Mouse (Mus musculus) CH12.LX (cell line): ENCODE results near the gene Csf2rb.

Source experiments
- IRF4 ChIP-seq: IDR thresholded peaks from 2 replicates; pipeline ENCODE4 v1.6.1; 2014; ENCODE audit warnings: low read depth, mild to moderate bottlenecking, inconsistent platforms, low read length, improper control_type of control experiment
- JUND ChIP-seq: conservative IDR thresholded peaks from 2 replicates; pipeline ENCODE4 v1.6.1; 2011; ENCODE audit warnings: low read depth, low read length, improper control_type of control experiment
- MEF2A ChIP-seq: IDR thresholded peaks from 2 replicates; pipeline ENCODE4 v1.6.1; 2014; ENCODE audit warnings: low read depth, mild to moderate bottlenecking, inconsistent platforms, low read length, improper control_type of control experiment, borderline replicate concordance

DNA sequence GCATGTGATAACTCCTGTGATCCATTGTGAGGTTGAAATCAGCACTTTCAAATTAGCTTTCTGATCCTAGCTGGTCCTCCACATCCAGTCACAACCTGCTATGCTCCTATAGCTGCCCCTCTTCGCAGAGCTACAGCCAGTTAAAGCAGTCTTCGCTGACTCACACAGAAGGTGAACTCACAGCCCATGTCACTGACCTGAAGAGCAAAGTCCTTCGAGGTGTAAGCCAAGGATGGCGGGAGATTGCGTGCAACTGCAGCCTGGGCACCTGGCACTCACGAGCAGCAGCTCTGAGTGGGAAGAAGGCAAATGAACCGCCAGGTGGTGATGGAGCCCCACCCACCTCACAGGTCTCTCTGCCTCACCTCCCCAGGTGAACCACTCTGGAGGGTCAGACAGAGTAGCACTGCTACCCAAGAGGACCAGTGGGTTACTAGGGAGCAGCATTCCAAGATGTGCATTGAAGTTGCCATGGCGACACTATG is 70.0 kb downstream of the Csf2rb start, which contains the start of gene Tex33:
- TF ChIP-seq MEF2A, result no peak
- no peak for TF ChIP-seq IRF4
- no peak for TF ChIP-seq JUND
